Mouse (Mus musculus) embryonic fibroblast, embryonic 13.5 days (primary cell): Measurements from ENCODE around the gene Cdrt4.

Source experiments
- CTCF ChIP-seq: IDR thresholded peaks from 2 replicates; pipeline ENCODE4 v1.5.1; 2011; ENCODE audit warnings: mild to moderate bottlenecking, control low read depth, low read length, moderate library complexity, borderline replicate concordance; ENCODE audit not compliant: insufficient read depth
- POLR2A ChIP-seq: IDR thresholded peaks from 2 replicates; pipeline ENCODE4 v1.6.1; 2011; ENCODE audit warnings: low read depth, mild to moderate bottlenecking, control low read depth, low read length, moderate library complexity

- TF ChIP-seq POLR2A, result no peak
- no peak for TF ChIP-seq CTCF
Measured at GRCm38 (mm10) chr11:62949548-62949947, 1.4 kb upstream of the Cdrt4 start.
